Mouse (Mus musculus) brain, embryonic 14.5 days (tissue): ENCODE measurements around the gene Il4i1.

Source experiments
- CTCF ChIP-seq: fragments of 200-500 bp; IDR thresholded peaks from 2 replicates; pipeline ENCODE4 v1.5.1; 2012; ENCODE audit warnings: inconsistent platforms, mild to moderate bottlenecking, moderate library complexity, borderline replicate concordance; ENCODE audit not compliant: insufficient read depth, insufficient read length; ENCODE audit errors: extremely low read depth
- POLR2A ChIP-seq: fragments of 200-500 bp; IDR thresholded peaks from 2 replicates; pipeline ENCODE4 v1.6.1; 2012; ENCODE audit warnings: mild to moderate bottlenecking, inconsistent platforms, borderline replicate concordance; ENCODE audit not compliant: poor library complexity, insufficient read depth, insufficient read length, severe bottlenecking; ENCODE audit errors: extremely low read depth

DNA sequence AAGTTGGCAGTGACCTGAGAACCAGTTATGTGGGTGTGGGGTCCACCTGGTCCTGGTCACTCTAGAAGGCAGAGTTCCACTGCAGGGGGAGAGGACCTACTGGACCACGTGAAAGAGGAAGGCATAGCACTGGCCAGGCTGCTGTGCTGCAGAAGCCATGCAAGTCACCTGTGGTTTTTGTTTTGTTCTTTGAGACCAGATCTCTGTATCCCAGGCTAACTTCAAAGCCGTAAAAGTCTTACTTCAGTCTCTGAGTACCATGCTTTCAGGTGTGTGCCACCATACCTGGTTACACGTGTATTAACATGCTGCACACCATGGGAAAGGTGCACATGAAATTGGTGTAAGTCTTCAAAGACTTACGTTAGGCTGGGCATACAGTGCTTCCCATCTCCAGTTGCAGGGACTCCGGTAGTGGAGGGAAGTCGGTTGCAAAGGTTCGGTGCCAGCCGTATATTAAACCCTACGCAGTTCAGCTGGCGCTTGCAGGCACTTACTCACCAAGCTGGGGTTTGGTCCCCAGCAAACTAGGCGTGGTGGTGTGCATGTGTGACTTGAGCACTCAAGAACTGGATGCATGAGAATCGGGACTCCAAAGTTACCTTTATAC lies 35.5 kb downstream of the Il4i1 start:
- TF ChIP-seq CTCF, result no peak
- no peak for TF ChIP-seq POLR2A
